ENCODE assay signal across 21 mouse cellular contexts in the genomic region with DNA sequence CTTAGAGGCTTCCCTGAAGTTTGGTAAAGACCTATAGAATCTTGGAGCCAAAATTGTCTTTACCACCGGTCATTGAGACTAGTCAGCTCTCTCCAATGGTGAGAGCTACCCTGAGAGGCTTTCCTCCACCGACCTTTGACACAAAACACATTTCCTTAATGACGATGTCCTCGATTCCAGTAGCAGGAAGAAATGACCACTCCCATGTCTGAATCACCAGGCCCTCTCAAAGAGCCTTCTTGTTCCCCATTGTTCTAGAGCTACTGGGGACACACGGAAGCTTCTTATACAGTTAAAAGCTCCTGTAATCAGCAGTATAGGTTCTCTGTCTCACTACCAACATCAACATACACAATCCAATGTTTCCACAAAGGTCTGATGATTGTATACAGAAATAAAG.
"Had no signal": no experiment of that assay in that cellular context is flagged by ENCODE, and none has a peak within 500 bp of the region (broad histone marks: within the 10 kb centered on the region; RNA-seq: fewer than 3 reads in every experiment).

No protein-coding gene starts in this region.

- H3K9ac ChIP-seq: limb, embryonic 12.5 days; limb, embryonic 15.5 days; liver, embryonic 15.5 days; lung, embryonic 14.5 days; midbrain, embryonic 13.5 days; neural tube, embryonic 13.5 days; stomach, embryonic 15.5 days had no signal

- H3K27ac ChIP-seq: kidney, postnatal 0 days; limb, embryonic 12.5 days; limb, embryonic 15.5 days; liver, embryonic 15.5 days; midbrain, embryonic 10.5 days; midbrain, embryonic 13.5 days; neural tube, embryonic 13.5 days; stomach, embryonic 15.5 days had no signal

- H3K27me3 ChIP-seq: limb, embryonic 12.5 days; limb, embryonic 15.5 days; liver, embryonic 15.5 days; midbrain, embryonic 13.5 days; neural tube, embryonic 13.5 days; stomach, embryonic 15.5 days had no signal

- H3K4me3 ChIP-seq: limb, embryonic 12.5 days; limb, embryonic 15.5 days; liver, embryonic 15.5 days; megakaryocyte, embryonic 14.5 days; midbrain, embryonic 10.5 days; midbrain, embryonic 13.5 days; myocyte; neural tube, embryonic 13.5 days; stomach, embryonic 15.5 days had no signal

- H3K4me1 ChIP-seq: limb, embryonic 12.5 days; limb, embryonic 15.5 days; liver, embryonic 15.5 days; midbrain, embryonic 10.5 days; midbrain, embryonic 13.5 days; neural tube, embryonic 13.5 days; stomach, embryonic 15.5 days had no signal

- DNase-seq: kidney, adult 2 months; kidney, postnatal 25 days; left cerebral cortex, postnatal 4 days; lung, embryonic 14.5 days; retina, postnatal 1 day; right cerebral cortex, postnatal 25 days; spleen, adult 18-20 months; thymus, adult 18-20 months; thymus, postnatal 36 days had no signal

- H3K9me3 ChIP-seq: limb, embryonic 12.5 days; limb, embryonic 15.5 days; liver, embryonic 15.5 days; midbrain, embryonic 10.5 days; midbrain, embryonic 13.5 days; neural tube, embryonic 13.5 days; stomach, embryonic 15.5 days had no signal

- ATAC-seq: midbrain, embryonic 13.5 days; midbrain, embryonic 16.5 days had no signal

- H3K36me3 ChIP-seq: limb, embryonic 12.5 days; limb, embryonic 15.5 days; liver, embryonic 15.5 days; midbrain, embryonic 10.5 days; midbrain, embryonic 13.5 days; neural tube, embryonic 13.5 days; stomach, embryonic 15.5 days had no signal

- H3K4me2 ChIP-seq: limb, embryonic 12.5 days; limb, embryonic 15.5 days; liver, embryonic 11.5 days; liver, embryonic 15.5 days; lung, embryonic 14.5 days; midbrain, embryonic 13.5 days; neural tube, embryonic 13.5 days; stomach, embryonic 15.5 days had no signal
